Mouse (Mus musculus) kidney, postnatal 0 days (tissue): ENCODE data around the gene Hdc. TPM values are rescaled to one million over a fixed set of nuclear protein-coding genes. Genes with fewer than 3 reads are reported as not detected.
"Not testable (repeated sequence)": the region's sequence is repeated elsewhere in the genome, so short reads cannot be mapped to it uniquely, and the experiment has no call there.

Source experiments
- ATAC-seq: fragments of 200-750 bp; cut with Nextera tagmentation; replicated peaks from 2 replicates; pipeline ENCODE4 v1.8.0; 2017; ENCODE audit warnings: low read depth, moderate number of reproducible peaks, moderate TSS enrichment, moderate library complexity; ENCODE audit not compliant: low FRiP score
- DNase-seq: peaks from one replicate; pipeline ENCODE4 v3.0.0-alpha.2; 2016; ENCODE audit warnings: low spot score
- H3K27ac ChIP-seq: fragments of 300-500 bp; sonication (generic); 2 replicates; pipeline ENCODE4 v1.5.1; 2014; ENCODE audit warnings: mild to moderate bottlenecking
- H3K27me3 ChIP-seq: fragments of 300-500 bp; sonication (generic); 2 replicates; pipeline ENCODE4 v1.6.1; 2014; ENCODE audit warnings: low read length, mixed read lengths; ENCODE audit not compliant: insufficient read depth
- H3K36me3 ChIP-seq: fragments of 300-500 bp; sonication (generic); 2 replicates; pipeline ENCODE4 v1.6.1; 2014; ENCODE audit warnings: low read length, mixed read lengths; ENCODE audit not compliant: insufficient read depth
- H3K4me1 ChIP-seq: fragments of 300-500 bp; sonication (generic); replicated peaks from 2 replicates; pipeline ENCODE4 v1.6.1; 2014; ENCODE audit warnings: antibody characterized with exemption, low read length, mixed read lengths; ENCODE audit not compliant: insufficient read depth
- H3K4me2 ChIP-seq: fragments of 300-500 bp; sonication (generic); 2 replicates; pipeline ENCODE4 v1.6.1; 2014; ENCODE audit warnings: mild to moderate bottlenecking, low read length, moderate library complexity, mixed read lengths
- H3K4me3 ChIP-seq: fragments of 300-500 bp; sonication (generic); replicated peaks from 2 replicates; pipeline ENCODE4 v1.5.1; 2014; ENCODE audit warnings: low read depth, low read length
- H3K9ac ChIP-seq: fragments of 300-500 bp; sonication (generic); 2 replicates; pipeline ENCODE4 v1.6.1; 2014; ENCODE audit warnings: low read depth, low read length
- H3K9me3 ChIP-seq: fragments of 300-500 bp; sonication (generic); replicated peaks from 2 replicates; pipeline ENCODE4 v1.6.1; 2016; ENCODE audit warnings: low read length, inconsistent platforms, mixed read lengths
- CTCF ChIP-seq: IDR thresholded peaks from 2 replicates; pipeline ENCODE4 v1.5.1; 2016; ENCODE audit warnings: antibody characterized with exemption, low read depth, mild to moderate bottlenecking, moderate library complexity
- WGBS: fragments of 180-500 bp; shearing (Covaris S2); extraction: QIAGEN DNeasy Blood & Tissue Kit; methylation state at CpG from one replicate; pipeline ENCODE4 v1.1.7; 2014; 5-methylcytosine and 5-hydroxymethylcytosine counted together
- polyA plus RNA-seq: library from polyadenylated mRNA; unstranded; fragments of >200 nt; fragmentation: Nextera tagmentation; extraction: Ambion mirVana; gene quantifications from 2 replicates; pipeline ENCODE4 v1.2.1, GENCODE M21; 2015

Gene Hdc
- polyA plus RNA-seq, 1 experiment from 2014 or later, result 223 TPM

DNA sequence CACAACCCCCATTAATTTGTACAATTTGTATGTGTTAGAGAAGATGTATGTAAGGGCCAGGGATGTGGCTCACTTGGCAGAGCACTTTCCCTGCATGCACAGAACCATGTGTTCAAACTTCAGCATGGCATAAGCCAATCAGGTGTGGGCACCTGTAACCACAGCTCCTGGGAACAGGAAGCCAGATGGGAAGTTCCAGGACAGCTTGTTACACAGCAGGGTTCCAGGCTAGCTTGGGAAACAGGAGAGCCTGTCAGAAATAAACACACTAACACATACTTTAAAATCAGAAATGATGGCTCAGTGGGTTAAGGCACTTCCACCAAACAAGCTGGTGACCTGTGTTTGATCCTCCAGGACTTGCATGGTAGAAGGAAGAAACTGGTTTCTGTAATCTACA lies 4.0 kb upstream of the Hdc start:
- no peak for TF ChIP-seq CTCF
- H3K9ac ChIP-seq, result no peak overlapping the region
- H3K36me3 ChIP-seq, result no peaks in the 10 kb centered on the region
- DNase-seq, result no peak
- ATAC-seq, result no peak
- H3K4me2 ChIP-seq, result no peak overlapping the region
- H3K9me3 ChIP-seq, result no peaks in the 10 kb centered on the region
- H3K4me1 ChIP-seq, result no peaks in the 10 kb centered on the region
- no peak overlapping the region for H3K4me3 ChIP-seq
- no peaks in the 10 kb centered on the region for H3K27me3 ChIP-seq
- H3K27ac ChIP-seq, result no peak overlapping the region

DNA sequence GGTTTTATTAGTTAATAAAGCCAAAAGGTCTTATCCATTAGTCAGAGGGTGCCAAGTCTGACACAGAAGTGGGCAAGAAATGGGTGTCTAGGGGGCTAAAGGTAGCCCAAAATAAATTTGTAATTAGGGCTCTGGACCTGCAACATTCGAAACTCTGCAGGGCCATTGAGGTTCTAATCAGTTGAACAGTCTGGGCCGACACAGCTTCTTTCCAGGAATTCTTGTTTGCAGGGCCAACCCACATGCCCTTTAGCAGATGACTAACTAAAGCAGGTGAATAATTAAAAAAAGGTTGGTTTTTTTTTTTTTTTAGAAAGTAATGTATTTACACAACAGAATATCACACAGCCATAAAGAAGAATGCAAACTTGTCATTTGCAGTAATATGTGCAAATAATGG lies 3.4 kb upstream of the Hdc start:
- Histone ChIP-seq H3K36me3 (no peaks in the 10 kb centered on the region), H3K4me1 (no peaks in the 10 kb centered on the region), H3K27me3 (no peaks in the 10 kb centered on the region), H3K27ac (no peak overlapping the region), H3K4me3 (no peak overlapping the region), H3K9ac (no peak overlapping the region), H3K4me2 (no peak overlapping the region), H3K9me3 (no peaks in the 10 kb centered on the region)
- no peak for DNase-seq
- no peak for TF ChIP-seq CTCF
- 56% methylated on average over 2 of the region's 2 CpGs for WGBS
- ATAC-seq, result no peak

DNA sequence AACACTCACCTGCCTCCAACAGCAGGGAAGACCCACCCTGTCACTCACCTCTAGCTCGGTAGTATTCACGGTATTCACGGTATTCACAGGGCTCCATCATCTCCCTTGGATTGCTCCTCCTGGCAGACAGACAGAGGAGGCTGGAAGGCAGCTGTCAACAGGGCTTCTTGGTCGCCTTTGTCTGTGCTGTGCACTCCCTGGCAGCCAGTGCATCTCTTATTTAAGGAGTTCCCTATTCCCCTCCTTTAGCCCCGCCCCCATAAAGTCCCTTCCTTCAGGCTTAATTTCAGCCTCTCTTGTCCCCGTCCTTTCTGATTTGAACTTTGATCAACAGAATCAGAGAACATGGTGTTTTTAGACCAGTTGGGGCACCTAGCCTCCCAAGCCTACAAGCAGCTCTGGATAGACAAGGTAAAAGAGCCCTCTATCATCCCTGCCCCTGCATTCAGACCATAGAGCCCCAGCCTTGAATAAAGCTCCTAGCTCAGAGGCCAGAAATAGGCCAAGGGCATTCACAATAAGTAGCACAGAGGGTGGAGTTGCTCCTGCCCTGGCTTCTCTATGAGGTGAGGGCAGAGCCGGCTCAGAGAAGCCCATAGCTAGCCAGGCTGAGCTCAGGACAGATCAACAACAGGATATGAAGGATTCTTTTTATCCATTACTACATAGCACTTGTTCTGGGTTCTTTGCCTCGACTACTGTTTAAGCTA lies 474 bp downstream of the Hdc start:
- TF ChIP-seq CTCF, result no peak
- Histone ChIP-seq H3K4me1 (no peaks in the 10 kb centered on the region), H3K9ac (no peak overlapping the region), H3K4me3 (no peak overlapping the region), H3K27me3 (no peaks in the 10 kb centered on the region), H3K36me3 (no peaks in the 10 kb centered on the region), H3K27ac (0 out of 2 replicates have a peak overlapping the region, but pooled peaks have one; percentile 31), H3K4me2 (peak overlapping the region; percentile 18; the same call in 1 of the 2 replicates), H3K9me3 (no peaks in the 10 kb centered on the region)
- 33% methylated on average over 8 of the region's 8 CpGs for WGBS
- no peak for DNase-seq
- ATAC-seq, result 0 out of 2 replicates have a peak, but pooled peaks have one; percentile 40

DNA sequence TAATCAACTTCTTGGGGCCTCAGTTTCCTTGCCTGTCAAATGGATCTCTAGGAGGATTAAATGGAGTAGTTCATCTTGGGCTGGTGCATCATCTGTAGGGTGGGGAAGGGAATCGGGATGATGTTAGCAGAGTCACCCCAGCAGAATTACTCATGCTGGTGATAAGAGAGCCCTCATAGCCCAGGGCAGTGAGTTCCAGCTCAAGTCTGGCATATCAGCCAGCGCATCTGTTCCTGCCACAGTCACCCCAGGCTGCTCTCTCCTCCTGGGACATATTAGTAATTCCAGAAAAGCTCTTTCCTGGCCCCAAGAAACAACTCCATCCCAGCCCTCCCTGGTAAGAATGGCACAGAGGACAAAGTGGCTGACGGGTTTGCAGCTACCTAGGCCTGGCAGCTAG lies 3.7 kb downstream of the Hdc start:
- 92% methylated on average over 3 of the region's 3 CpGs for WGBS
- Histone ChIP-seq H3K4me3 (no peak overlapping the region), H3K27ac (no peak overlapping the region), H3K36me3 (no peaks in the 10 kb centered on the region), H3K4me1 (no peaks in the 10 kb centered on the region), H3K27me3 (no peaks in the 10 kb centered on the region), H3K9ac (no peak overlapping the region), H3K9me3 (no peaks in the 10 kb centered on the region), H3K4me2 (no peak overlapping the region)
- no peak for TF ChIP-seq CTCF
- DNase-seq, result no peak
- ATAC-seq, result no peak

DNA sequence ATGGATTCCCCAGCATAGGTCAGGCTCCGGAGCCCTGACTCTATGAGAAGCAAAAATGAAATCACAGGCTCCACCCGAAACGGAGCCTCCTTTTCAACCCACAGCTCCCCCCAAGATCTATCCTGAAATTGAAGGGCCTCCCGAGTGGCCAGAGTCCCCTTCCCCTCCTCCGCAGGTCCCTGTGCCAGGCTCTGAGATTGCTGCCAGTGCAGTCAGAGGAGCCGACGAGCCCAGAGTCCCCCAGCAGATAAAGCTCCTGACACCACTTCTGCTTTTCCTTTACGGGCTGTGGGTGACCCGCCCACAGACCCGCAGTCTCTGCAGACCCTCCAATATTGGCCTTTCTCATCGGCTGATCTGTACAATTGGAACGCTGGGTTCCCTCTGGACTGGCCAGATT lies 9.5 kb downstream of the Hdc start:
- not testable (repeated sequence) for H3K27me3 ChIP-seq, H3K9me3 ChIP-seq, H3K36me3 ChIP-seq, H3K9ac ChIP-seq, DNase-seq, H3K4me3 ChIP-seq, ATAC-seq, H3K27ac ChIP-seq, H3K4me2 ChIP-seq, H3K4me1 ChIP-seq
- WGBS, result 75% methylated on average over 12 of the region's 12 CpGs

DNA sequence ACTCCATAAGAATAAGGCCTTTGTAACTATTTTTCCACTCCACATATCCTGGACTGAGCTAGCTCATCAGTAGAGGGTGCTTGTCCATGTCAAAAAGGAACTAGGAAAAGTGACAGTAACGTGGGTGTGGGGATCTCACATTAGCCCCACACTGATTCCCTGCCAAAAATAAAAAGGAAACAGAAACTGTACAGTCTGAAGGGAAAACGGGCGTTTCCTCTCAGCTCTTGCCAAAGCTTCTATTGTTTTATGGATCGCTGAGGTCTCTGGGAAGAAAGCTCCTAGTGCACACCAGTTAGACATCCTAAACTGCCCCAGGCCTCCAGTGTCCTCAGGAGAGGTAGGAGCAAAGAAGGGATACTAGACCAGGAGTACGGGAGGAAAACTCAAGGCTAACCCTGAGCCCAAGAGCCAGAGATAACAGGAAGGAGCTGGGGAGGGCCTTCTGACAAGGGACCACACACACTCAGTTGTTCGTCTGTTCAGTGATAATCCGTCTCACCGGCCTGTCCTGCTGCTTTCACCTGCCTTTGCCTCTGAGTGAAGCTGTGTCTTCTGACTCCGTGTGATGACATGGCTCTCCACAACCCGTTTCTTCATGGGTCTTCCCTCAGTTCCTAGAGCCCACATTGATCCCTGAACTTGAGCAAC lies 11.4 kb downstream of the Hdc start:
- Histone ChIP-seq H3K4me2 (no peak overlapping the region), H3K4me1 (no peaks in the 10 kb centered on the region; the same call in 1 of the 2 replicates), H3K27ac (no peak overlapping the region), H3K9ac (no peak overlapping the region), H3K36me3 (no peaks in the 10 kb centered on the region), H3K27me3 (no peaks in the 10 kb centered on the region), H3K9me3 (no peaks in the 10 kb centered on the region), H3K4me3 (no peak overlapping the region)
- DNase-seq (peak; percentile 42), ATAC-seq (no peak)
- 60% methylated on average over 10 of the region's 10 CpGs for WGBS
- no peak for TF ChIP-seq CTCF
